Mouse (Mus musculus): ENCODE data around the gene Pcdh15.

The Pcdh15 gene

GRCm38 (mm10) chr10:73821657-73822583 is 722.8 kb downstream of the Pcdh15 start:
- DNase-seq (ENCODE audit: low spot score in 2 of 2): peak; percentile 5 to 11

GRCm38 (mm10) chr10:73823214-73823613 is 724.1 kb downstream of the Pcdh15 start:
- DNase-seq (ENCODE audit: low spot score in 2 of 2): no peak

- DNase-seq (ENCODE audit: low spot score in 2 of 2): peak; percentile 19 to 20
Observed at GRCm38 (mm10) chr10:73826354-73826753, 727.2 kb downstream of the Pcdh15 start.

- no peak for DNase-seq (ENCODE audit: low spot score in 2 of 2)
Observed at GRCm38 (mm10) chr10:73828781-73829180, 729.6 kb downstream of the Pcdh15 start.

DNA sequence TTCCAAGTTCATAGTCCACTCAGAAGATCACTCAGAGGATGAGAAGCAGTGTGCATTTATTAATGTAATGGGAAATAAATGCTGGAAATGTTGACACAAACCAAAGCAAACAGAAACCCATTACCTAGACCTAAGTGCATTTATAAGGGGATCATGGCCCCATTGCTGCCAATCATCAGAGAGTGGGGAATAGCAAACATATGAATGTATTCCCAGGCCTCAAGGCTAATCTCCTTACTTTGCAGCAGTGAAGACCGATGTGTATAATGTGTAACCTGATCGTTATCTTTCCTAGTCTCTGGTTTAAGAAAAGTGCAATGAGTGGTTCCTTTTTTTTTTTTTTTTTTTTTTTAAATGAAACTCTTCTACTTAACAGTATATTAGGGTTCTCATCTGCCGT is 745.9 kb downstream of the Pcdh15 start:
- DNase-seq (ENCODE audit: low spot score in 2 of 2): no peak

DNA sequence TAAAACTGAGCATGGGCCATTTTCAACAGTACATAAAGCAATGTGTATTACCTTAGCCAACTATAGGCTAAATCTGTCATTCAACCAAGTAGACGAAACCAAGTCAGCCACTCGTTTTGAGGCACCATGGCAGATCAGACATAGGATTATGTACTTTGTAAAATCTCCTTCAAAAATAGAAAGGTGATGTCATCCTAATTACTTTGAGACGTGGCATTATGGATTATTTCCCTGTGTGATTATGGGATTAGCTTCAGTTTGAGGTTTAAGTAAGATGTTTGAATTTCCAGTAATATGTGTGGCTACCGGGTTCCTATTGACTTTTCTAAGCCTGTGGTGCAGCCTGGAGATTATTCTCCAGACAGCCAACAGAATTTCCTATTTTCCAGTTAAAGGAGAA is 763.0 kb downstream of the Pcdh15 start:
- no peak for DNase-seq (ENCODE audit: low spot score in 2 of 2)

- no peak for DNase-seq (ENCODE audit: low spot score in 2 of 2)
Observed at GRCm38 (mm10) chr10:73878055-73878728, 779.0 kb downstream of the Pcdh15 start.

- DNase-seq (ENCODE audit: low spot score in 2 of 2): no peak
Observed at GRCm38 (mm10) chr10:73878729-73879067, 779.6 kb downstream of the Pcdh15 start.

DNA sequence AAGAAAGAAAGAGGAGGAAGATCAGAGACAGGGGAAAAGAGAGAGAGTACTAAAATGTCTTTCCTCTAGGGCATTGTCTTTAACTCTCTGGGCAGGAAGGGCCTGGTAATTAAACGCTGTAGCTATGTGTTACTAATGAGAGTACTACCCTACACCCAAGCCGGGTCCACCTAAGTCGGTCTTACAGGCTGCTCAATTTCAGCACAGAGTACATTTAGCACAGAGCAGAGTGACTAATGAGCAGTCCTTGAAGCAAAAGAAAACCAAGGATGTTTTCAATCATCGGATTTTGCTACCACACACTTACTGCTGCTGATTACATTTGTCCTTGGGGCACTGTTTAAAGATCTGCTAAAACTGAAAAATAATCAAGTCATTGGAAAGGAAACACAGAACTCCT is 788.6 kb downstream of the Pcdh15 start:
- DNase-seq (ENCODE audit: low spot score in 2 of 2): no peak

DNA sequence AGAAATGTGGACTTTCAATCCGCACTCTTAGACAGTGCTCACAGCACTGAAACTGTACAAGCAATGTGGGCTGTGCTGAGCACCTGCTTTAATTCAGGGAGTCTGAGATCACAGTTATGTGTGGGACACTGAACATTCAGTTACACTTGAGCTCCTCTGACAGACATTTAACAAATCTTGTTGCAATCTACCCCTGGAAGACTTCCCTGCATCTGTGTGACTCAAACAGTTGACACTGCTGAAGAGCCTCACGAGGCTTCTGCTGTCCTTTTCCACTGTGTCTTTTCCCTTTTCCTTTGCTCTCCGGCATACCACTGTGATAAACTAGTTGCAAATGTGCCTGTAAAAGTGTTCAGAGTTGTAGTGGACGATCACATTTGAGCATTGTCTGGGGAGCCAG is 793.1 kb downstream of the Pcdh15 start:
- DNase-seq (ENCODE audit: low spot score in 2 of 2): no peak

- DNase-seq (ENCODE audit: low spot score in 2 of 2): no peak
Observed at GRCm38 (mm10) chr10:73896086-73896607, 797.0 kb downstream of the Pcdh15 start.

GRCm38 (mm10) chr10:73899165-73899564 is 800.0 kb downstream of the Pcdh15 start:
- no peak for DNase-seq (ENCODE audit: low spot score in 2 of 2)

DNA sequence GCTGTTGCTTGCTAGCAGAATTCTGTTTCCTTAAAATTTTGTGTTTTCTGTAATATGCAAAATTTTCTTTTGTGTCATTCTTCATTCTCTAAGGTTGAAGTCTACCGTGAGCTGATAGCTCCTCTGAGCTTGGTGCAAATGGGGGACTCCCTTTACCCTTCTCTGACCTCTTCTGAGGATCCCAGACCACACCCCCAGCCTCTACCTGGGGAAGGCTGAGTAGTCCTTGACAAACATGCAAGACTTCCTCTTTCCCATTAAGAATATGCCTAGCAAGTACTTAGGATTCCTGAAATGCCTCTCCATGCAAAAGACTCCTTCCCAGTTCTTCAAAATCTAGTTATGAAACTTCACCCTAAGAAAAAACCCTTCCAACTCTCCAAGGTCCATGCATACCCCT is 808.5 kb downstream of the Pcdh15 start:
- no peak for DNase-seq (ENCODE audit: low spot score in 2 of 2)

- DNase-seq (ENCODE audit: low spot score in 2 of 2): no peak
Observed at GRCm38 (mm10) chr10:73908568-73908967, 809.4 kb downstream of the Pcdh15 start.

DNA sequence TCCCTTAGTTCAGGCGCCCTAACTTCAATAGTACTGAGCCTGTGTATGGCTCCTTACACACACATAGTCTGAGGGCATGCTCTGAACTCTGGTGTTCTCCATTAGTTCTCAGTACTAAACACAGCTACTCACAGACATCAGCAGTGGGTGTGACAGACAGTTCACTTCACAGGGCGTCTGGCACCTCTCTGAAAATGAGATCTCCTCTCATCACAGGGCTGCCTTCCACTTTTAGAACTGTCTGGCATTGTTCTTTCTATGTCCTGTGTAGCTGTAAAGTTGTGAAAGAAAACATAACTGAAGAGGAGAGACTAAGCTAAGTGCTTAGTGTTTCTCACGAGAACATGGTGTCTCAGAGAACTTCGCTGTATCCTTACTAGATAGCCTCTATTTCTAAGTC is 816.0 kb downstream of the Pcdh15 start:
- DNase-seq (ENCODE audit: low spot score in 2 of 2): no peak

DNA sequence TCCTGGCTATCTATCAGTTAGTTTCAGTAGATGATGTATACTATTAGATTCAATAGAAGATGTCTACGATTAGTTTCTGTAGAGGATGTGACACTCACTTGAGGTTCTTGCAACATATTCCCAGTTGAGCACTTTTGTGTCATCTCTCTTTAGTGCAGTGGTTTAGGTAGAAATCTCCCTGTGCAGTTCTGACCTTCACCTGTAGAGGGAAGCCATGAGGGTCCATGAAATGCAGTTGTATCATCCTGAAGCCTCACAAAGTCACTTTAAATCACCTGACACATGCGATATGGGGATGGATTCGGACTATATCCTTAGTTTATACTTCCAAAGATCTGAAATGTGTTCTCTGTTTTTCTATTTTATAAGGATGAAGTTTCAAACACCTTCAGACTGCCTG is 822.4 kb downstream of the Pcdh15 start:
- DNase-seq (ENCODE audit: low spot score in 2 of 2): no peak

DNA sequence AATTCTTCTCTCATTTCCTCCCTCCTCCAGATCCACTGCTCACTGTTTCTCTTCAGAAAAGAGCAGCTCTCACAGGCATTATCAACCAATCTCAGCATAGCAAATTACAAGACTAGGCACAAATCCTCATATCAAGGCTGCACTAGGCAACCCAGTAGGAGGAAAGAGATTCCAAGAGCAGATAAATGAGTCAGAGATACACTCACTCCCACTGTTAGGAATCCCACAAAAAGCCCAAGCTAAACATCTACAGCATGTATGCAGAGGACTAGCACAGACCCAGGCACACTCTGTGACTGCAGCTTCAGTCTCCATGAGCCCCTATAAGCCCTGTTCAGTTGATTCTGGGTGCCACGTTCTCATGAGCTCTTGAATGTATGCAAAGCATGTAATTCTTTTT is 829.5 kb downstream of the Pcdh15 start:
- DNase-seq (ENCODE audit: low spot score in 2 of 2): no peak

DNA sequence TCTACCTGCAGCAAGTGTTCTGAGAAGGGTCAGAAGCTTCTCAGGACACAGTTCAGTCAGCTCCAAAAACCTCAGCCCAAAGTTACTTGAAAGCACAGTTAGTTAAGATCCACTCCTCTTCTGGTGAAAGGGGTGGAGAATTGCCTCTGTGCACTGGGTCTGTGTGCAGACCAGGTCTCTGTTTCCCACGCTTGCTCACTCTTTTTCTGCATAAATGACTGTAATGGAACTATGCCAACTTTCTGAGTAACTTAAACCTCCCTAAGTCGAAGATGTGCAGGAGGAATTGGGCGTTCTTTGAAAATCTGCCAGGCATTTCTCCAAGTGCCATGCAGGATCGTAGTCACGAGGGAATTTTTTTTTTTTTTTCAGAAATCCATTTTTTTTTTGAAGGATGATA is 830.6 kb downstream of the Pcdh15 start:
- DNase-seq (ENCODE audit: low spot score in 2 of 2): no peak

DNA sequence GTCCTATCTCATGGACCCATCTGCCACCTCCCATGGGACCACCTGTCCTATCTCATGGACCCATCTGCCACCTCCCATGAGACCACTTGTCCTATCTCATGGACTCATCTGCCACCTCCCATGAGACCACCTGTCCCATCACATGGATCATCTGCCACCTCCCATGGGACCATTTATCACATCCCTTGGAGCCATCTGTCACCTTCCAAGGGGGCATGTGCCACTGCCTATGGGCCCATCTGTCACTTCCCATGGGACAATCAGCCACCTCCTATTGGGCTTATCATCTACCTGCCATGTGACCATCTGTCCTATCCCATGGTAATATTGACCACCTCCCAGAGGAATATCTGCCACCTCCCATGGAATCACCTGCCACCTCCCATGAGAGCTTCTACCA is 832.0 kb downstream of the Pcdh15 start:
- DNase-seq (ENCODE audit: low spot score in 2 of 2): no peak

DNA sequence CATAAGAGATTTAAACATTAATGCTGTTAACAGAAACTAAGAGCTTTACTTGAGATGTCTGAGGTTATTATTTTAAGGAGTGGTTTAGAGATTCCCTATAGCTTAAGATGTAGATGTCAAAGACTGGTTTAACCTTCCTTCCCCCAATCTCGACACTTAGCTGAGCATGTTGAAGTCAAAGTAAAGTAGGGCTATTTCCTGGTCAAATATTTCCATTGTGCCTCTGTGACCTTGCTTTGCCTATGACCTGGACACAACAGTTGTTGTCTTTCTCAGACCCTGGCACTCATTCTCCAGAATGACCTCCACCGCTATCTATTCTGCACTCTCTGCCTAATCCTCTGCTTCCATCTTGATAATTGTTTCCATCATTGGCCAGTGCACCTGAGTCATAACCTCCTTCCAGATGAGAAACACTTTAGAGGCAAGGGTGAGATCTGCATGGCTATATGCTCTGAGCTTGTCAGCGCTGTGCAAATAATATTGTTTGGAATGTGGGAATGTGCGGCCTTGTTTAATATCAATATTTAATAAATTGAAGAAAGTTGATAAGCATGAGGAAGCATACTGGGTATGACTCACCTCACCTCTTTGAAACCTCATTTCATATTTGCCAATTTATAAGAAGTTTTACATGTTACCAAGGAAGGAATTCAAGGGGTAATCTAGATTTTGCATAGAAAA is 833.0 kb downstream of the Pcdh15 start:
- no peak for DNase-seq (ENCODE audit: low spot score in 2 of 2)

DNA sequence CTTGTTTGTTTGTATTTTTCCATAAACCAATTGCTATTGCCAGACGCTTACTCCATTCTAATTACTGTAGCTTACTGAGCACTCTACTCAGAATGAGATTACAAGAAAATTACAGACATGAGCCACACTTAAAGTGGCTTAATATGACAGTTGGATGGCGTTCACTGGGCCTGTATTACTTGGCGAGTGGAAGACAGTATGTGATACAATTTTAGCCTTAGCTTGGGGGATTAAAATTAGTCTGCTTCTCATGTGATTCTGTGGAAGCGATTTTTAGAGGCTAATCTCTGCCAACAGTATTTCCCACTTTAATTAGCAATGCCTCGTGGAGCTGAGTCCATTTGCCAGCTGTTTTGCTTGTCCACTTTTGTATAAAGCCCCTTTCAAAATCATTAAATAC is 837.0 kb downstream of the Pcdh15 start:
- no peak for DNase-seq (ENCODE audit: low spot score in 2 of 2)

GRCm38 (mm10) chr10:73938989-73939388 is 839.8 kb downstream of the Pcdh15 start:
- DNase-seq (ENCODE audit: low spot score in 2 of 2): no peak
